ENCODE assay signal across 20 mouse cellular contexts in the genomic region with DNA sequence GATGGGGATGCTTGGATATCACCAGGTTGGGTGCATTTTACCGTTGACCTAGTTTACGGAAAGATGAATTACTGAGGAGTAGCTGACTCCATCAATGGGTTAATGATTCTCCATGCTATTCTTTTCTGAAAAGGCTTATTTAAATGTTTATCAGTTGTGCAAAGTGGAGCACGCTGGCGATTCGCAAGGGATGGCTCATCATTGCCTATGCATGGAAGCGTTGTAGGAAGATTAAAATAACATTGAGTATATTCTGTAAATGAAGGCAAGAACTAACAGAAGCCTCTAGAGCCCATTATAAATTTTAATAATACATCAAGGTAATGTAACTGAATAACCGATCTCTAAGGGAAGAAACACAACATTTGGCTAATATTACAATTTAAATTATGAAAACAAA.
DNase-seq lines count a peak whose midpoint lies in the region; ATAC-seq and TF ChIP-seq lines count a peak whose summit lies in the region.
"Had no signal": no experiment of that assay in that cellular context is flagged by ENCODE, and none has a peak within 500 bp of the region (broad histone marks: within the 10 kb centered on the region; RNA-seq: fewer than 3 reads in every experiment).

No protein-coding gene starts in this region.

- WGBS in forebrain, embryonic 13.5 days, result 67% methylated on average over 7 of the region's 7 CpGs
- WGBS in forebrain, embryonic 10.5 days, result 93% methylated on average over 7 of the region's 7 CpGs
- WGBS in hindbrain, embryonic 14.5 days, result 34% methylated on average over 7 of the region's 7 CpGs
- WGBS in hindbrain, embryonic 11.5 days, result 72% methylated on average over 7 of the region's 7 CpGs
- 47% methylated on average over 7 of the region's 7 CpGs for WGBS in midbrain, embryonic 16.5 days
- 93% methylated on average over 7 of the region's 7 CpGs for WGBS in midbrain, embryonic 10.5 days

- no peak for DNase-seq in forebrain, embryonic 10.5 days (ENCODE audit: extremely low spot score, low spot score)
- DNase-seq in hindbrain, embryonic 14.5 days (ENCODE audit: low spot score), result peak; percentile 48
- no peak for DNase-seq in hindbrain, embryonic 11.5 days (ENCODE audit: low spot score)
- DNase-seq in midbrain, embryonic 10.5 days (ENCODE audit: low spot score), result no peak
- peak; percentile 64 for DNase-seq in brain, embryonic 14.5 days (ENCODE audit: low read depth)
- DNase-seq: adrenal gland, adult 8-10 months; adrenal gland, postnatal 25 days; cerebellum, adult 18-20 months; cerebellum, adult 9-10 months; gastrocnemius, adult 2 months; gastrocnemius, postnatal 14 days; heart, adult 11 months had no signal

- no peak overlapping the region for H3K9ac ChIP-seq in forebrain, embryonic 13.5 days
- no peak overlapping the region for H3K9ac ChIP-seq in hindbrain, embryonic 14.5 days
- no peak overlapping the region for H3K9ac ChIP-seq in hindbrain, embryonic 11.5 days (ENCODE audit: low read depth, low read length)
- no peak overlapping the region for H3K9ac ChIP-seq in midbrain, embryonic 16.5 days (ENCODE audit: low read depth, low read length)
- H3K9ac ChIP-seq: forebrain, embryonic 12.5 days; hindbrain, embryonic 13.5 days had no signal

- no peak overlapping the region for H3K4me3 ChIP-seq in forebrain, embryonic 13.5 days
- no peak overlapping the region for H3K4me3 ChIP-seq in forebrain, embryonic 10.5 days
- no peak overlapping the region for H3K4me3 ChIP-seq in hindbrain, embryonic 14.5 days (replicated peaks; ENCODE audit: low read length)
- H3K4me3 ChIP-seq in hindbrain, embryonic 11.5 days (ENCODE audit: low read depth, low read length), result no peak overlapping the region
- H3K4me3 ChIP-seq in midbrain, embryonic 16.5 days (ENCODE audit: low read depth, low read length), result no peak overlapping the region
- no peak overlapping the region for H3K4me3 ChIP-seq in midbrain, embryonic 10.5 days
- H3K4me3 ChIP-seq: forebrain, embryonic 12.5 days; gastrocnemius, adult 2 months; hindbrain, embryonic 13.5 days had no signal

- H3K9me3 ChIP-seq in forebrain, embryonic 13.5 days (replicated peaks), result no peaks in the 10 kb centered on the region
- no peaks in the 10 kb centered on the region for H3K9me3 ChIP-seq in forebrain, embryonic 10.5 days
- no peaks in the 10 kb centered on the region for H3K9me3 ChIP-seq in hindbrain, embryonic 14.5 days (ENCODE audit: control insufficient read depth, low read length)
- no peaks in the 10 kb centered on the region for H3K9me3 ChIP-seq in hindbrain, embryonic 11.5 days (ENCODE audit: control insufficient read depth, low read length)
- no peaks in the 10 kb centered on the region for H3K9me3 ChIP-seq in midbrain, embryonic 16.5 days (replicated peaks; ENCODE audit: control insufficient read depth, low read length, poor library complexity, severe bottlenecking)
- no peaks in the 10 kb centered on the region for H3K9me3 ChIP-seq in midbrain, embryonic 10.5 days (replicated peaks)
- H3K9me3 ChIP-seq: forebrain, embryonic 12.5 days; hindbrain, embryonic 13.5 days had no signal

- H3K4me2 ChIP-seq in forebrain, embryonic 13.5 days, result no peak overlapping the region
- no peak overlapping the region for H3K4me2 ChIP-seq in hindbrain, embryonic 14.5 days (replicated peaks)
- H3K4me2 ChIP-seq in hindbrain, embryonic 11.5 days (replicated peaks; ENCODE audit: low read depth, low read length), result no peak overlapping the region
- H3K4me2 ChIP-seq in midbrain, embryonic 16.5 days (ENCODE audit: low read length), result no peak overlapping the region
- H3K4me2 ChIP-seq: forebrain, embryonic 12.5 days; heart, embryonic 11.5 days; hindbrain, embryonic 13.5 days had no signal

- no peak for TF ChIP-seq POLR2A in brain, embryonic 14.5 days (IDR thresholded peaks at IDR 0.05; ENCODE audit: borderline replicate concordance, extremely low read depth, insufficient read depth, insufficient read length, poor library complexity, severe bottlenecking)

- peaks cover 23% of the 10 kb centered on the region for H3K4me1 ChIP-seq in forebrain, embryonic 13.5 days
- H3K4me1 ChIP-seq in forebrain, embryonic 10.5 days, result peaks cover 5% of the 10 kb centered on the region; the same call in 1 of the 2 replicates
- peaks cover 11% of the 10 kb centered on the region; the same call in 1 of the 2 replicates for H3K4me1 ChIP-seq in hindbrain, embryonic 14.5 days (replicated peaks; ENCODE audit: control insufficient read depth, insufficient read depth, low read length)
- no peaks in the 10 kb centered on the region for H3K4me1 ChIP-seq in hindbrain, embryonic 11.5 days (replicated peaks; ENCODE audit: control insufficient read depth, insufficient read depth, low read length)
- H3K4me1 ChIP-seq in midbrain, embryonic 16.5 days (ENCODE audit: control insufficient read depth, insufficient read depth, low read length), result peaks cover 6% of the 10 kb centered on the region; the same call in 1 of the 2 replicates
- no peaks in the 10 kb centered on the region for H3K4me1 ChIP-seq in midbrain, embryonic 10.5 days

- H3K36me3 ChIP-seq in forebrain, embryonic 13.5 days (ENCODE audit: poor library complexity, severe bottlenecking), result no peaks in the 10 kb centered on the region
- H3K36me3 ChIP-seq in forebrain, embryonic 10.5 days (replicated peaks), result no peaks in the 10 kb centered on the region
- H3K36me3 ChIP-seq in hindbrain, embryonic 14.5 days (replicated peaks; ENCODE audit: control insufficient read depth, insufficient read depth), result no peaks in the 10 kb centered on the region
- no peaks in the 10 kb centered on the region for H3K36me3 ChIP-seq in hindbrain, embryonic 11.5 days (ENCODE audit: control insufficient read depth, insufficient read depth, low read length)
- no peaks in the 10 kb centered on the region for H3K36me3 ChIP-seq in midbrain, embryonic 16.5 days (ENCODE audit: control insufficient read depth, insufficient read depth, low read length)
- H3K36me3 ChIP-seq in midbrain, embryonic 10.5 days, result no peaks in the 10 kb centered on the region
- H3K36me3 ChIP-seq: forebrain, embryonic 12.5 days; hindbrain, embryonic 13.5 days had no signal

- H3K27me3 ChIP-seq in forebrain, embryonic 13.5 days, result peaks cover 57% of the 10 kb centered on the region
- peaks cover 7% of the 10 kb centered on the region for H3K27me3 ChIP-seq in forebrain, embryonic 10.5 days (ENCODE audit: poor library complexity, severe bottlenecking)
- H3K27me3 ChIP-seq in hindbrain, embryonic 14.5 days (ENCODE audit: control insufficient read depth, insufficient read depth, low read length), result no peaks in the 10 kb centered on the region
- no peaks in the 10 kb centered on the region for H3K27me3 ChIP-seq in hindbrain, embryonic 11.5 days (ENCODE audit: control insufficient read depth, insufficient read depth, low read length)
- no peaks in the 10 kb centered on the region for H3K27me3 ChIP-seq in midbrain, embryonic 16.5 days (ENCODE audit: control insufficient read depth, insufficient read depth, low read depth, low read length)
- no peaks in the 10 kb centered on the region; the same call in 1 of the 2 replicates for H3K27me3 ChIP-seq in midbrain, embryonic 10.5 days (ENCODE audit: low read depth, poor library complexity, severe bottlenecking)

- ATAC-seq in forebrain, embryonic 13.5 days, result peak; percentile 31; the same call in 1 of the 2 replicates
- no peak for ATAC-seq in hindbrain, embryonic 14.5 days (ENCODE audit: low FRiP score)
- ATAC-seq in hindbrain, embryonic 11.5 days (ENCODE audit: low FRiP score), result no peak
- ATAC-seq in midbrain, embryonic 16.5 days, result peak; percentile 67; the same call in 1 of the 2 replicates
- ATAC-seq: activated CD4-positive, CD25-positive, alpha-beta regulatory T cell, adult 4 months; inflammation-experienced regulatory T-cells, adult 6 months had no signal

- no peak for TF ChIP-seq CTCF in brain, embryonic 14.5 days (IDR thresholded peaks at IDR 0.05; ENCODE audit: borderline replicate concordance, extremely low read depth, insufficient read depth, insufficient read length)

- no peak overlapping the region for H3K27ac ChIP-seq in forebrain, embryonic 13.5 days
- H3K27ac ChIP-seq in forebrain, embryonic 10.5 days, result no peak overlapping the region
- H3K27ac ChIP-seq in hindbrain, embryonic 14.5 days, result no peak overlapping the region
- no peak overlapping the region for H3K27ac ChIP-seq in hindbrain, embryonic 11.5 days (ENCODE audit: low read depth, low read length)
- no peak overlapping the region for H3K27ac ChIP-seq in midbrain, embryonic 16.5 days (ENCODE audit: low read length)
- H3K27ac ChIP-seq in midbrain, embryonic 10.5 days (replicated peaks), result no peak overlapping the region
- H3K27ac ChIP-seq: forebrain, embryonic 12.5 days; gastrocnemius, adult 2 months; hindbrain, embryonic 13.5 days; hindbrain, postnatal 0 days had no signal

Comparison
In these comparisons a context has a peak if more than half of its experiments do, and no peak if none do; other contexts are left out.
1. DNase-seq: peak in hindbrain, embryonic 14.5 days (single experiment) and brain, embryonic 14.5 days (single experiment); none in forebrain, embryonic 10.5 days (single experiment), hindbrain, embryonic 11.5 days (single experiment) and midbrain, embryonic 10.5 days (single experiment).
2. ATAC-seq: peak in forebrain, embryonic 13.5 days (single experiment) and midbrain, embryonic 16.5 days (single experiment); none in hindbrain, embryonic 14.5 days (single experiment) and hindbrain, embryonic 11.5 days (single experiment).